Mouse (Mus musculus) intestine, embryonic 15.5 days (tissue): ENCODE measurements at regions not wholly inside any gene's neighbourhood (a gene's known extent, or its start where the extent isn't known, plus 50 kb on each side); places are given as distances from the start of the nearest gene placed in this dataset.

Experiments
- ATAC-seq: fragments of 200-750 bp; cut with Nextera tagmentation; 2 replicates; pipeline ENCODE4 v1.8.0; 2017; ENCODE audit warnings: moderate TSS enrichment, moderate library complexity
- H3K27ac ChIP-seq: fragments of 300-500 bp; sonication (generic); 2 replicates; pipeline ENCODE4 v1.5.1; 2015; ENCODE audit warnings: mild to moderate bottlenecking, inconsistent platforms
- H3K27me3 ChIP-seq: fragments of 300-500 bp; sonication (generic); replicated peaks from 2 replicates; pipeline ENCODE4 v1.6.1; 2015; ENCODE audit warnings: inconsistent platforms
- H3K36me3 ChIP-seq: fragments of 300-500 bp; sonication (generic); 2 replicates; pipeline ENCODE4 v1.6.1; 2015; ENCODE audit warnings: inconsistent platforms
- H3K4me1 ChIP-seq: fragments of 300-500 bp; sonication (generic); replicated peaks from 2 replicates; pipeline ENCODE4 v1.6.1; 2015; ENCODE audit warnings: inconsistent platforms
- H3K4me2 ChIP-seq: fragments of 300-500 bp; sonication (generic); replicated peaks from 2 replicates; pipeline ENCODE4 v1.6.1; 2015; ENCODE audit warnings: mild to moderate bottlenecking, inconsistent platforms
- H3K4me3 ChIP-seq: fragments of 300-500 bp; sonication (generic); replicated peaks from 2 replicates; pipeline ENCODE4 v1.5.1; 2015; ENCODE audit warnings: inconsistent platforms
- H3K9ac ChIP-seq: fragments of 300-500 bp; sonication (generic); 2 replicates; pipeline ENCODE4 v1.6.1; 2015; ENCODE audit warnings: inconsistent platforms
- H3K9me3 ChIP-seq: fragments of 300-500 bp; sonication (generic); 2 replicates; pipeline ENCODE4 v1.6.1; 2016; ENCODE audit warnings: inconsistent platforms
- whole genome bisulfite sequencing: fragments of 180-500 bp; shearing (Covaris S2); methylation state at CpG from one replicate; pipeline ENCODE4 v1.1.7; 2015; 5-methylcytosine and 5-hydroxymethylcytosine counted together

- no peak for ATAC-seq
- no peaks in the 10 kb centered on the region for H3K9me3 ChIP-seq
- WGBS: 78% methylated on average over 10 of the region's 10 CpGs
Measured at GRCm38 (mm10) chr8:92772826-92773225, 54.3 kb upstream of the Mmp2 start.

DNA sequence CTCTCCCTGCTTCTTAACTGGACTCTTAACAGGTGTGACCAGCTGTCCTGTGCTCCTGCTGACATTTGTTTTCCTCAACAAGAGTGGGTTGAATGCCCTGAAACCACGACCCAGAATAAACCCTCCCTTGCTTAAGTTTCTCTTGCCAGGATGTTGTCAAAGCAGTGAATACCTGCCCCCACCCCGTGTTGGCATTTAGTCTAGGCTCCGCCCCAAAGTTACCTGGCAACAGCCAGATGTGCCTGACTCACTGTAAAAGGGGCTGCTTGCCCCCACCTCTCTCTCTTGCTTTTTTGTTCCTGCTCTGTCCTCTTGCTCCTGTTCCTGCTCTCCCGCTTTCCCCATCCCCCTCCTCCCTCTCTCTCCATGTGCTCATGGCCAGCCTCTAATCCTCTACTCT is 51.9 kb upstream of the Mmp2 start:
- no peak overlapping the region for H3K4me3 ChIP-seq
- no peak overlapping the region for H3K27ac ChIP-seq
- no peaks in the 10 kb centered on the region for H3K9me3 ChIP-seq
- no peak overlapping the region for H3K4me2 ChIP-seq
- 38% methylated on average over 4 of the region's 4 CpGs for WGBS
- H3K27me3 ChIP-seq: no peaks in the 10 kb centered on the region
- no peak overlapping the region for H3K9ac ChIP-seq
- no peaks in the 10 kb centered on the region for H3K4me1 ChIP-seq
- H3K36me3 ChIP-seq: no peaks in the 10 kb centered on the region
- ATAC-seq: no peak

More at GRCm38 (mm10) chr8:92772826-92773225, 54.3 kb upstream of the Mmp2 start:
- H3K36me3 ChIP-seq: no peaks in the 10 kb centered on the region
- no peak overlapping the region for H3K4me2 ChIP-seq
- no peaks in the 10 kb centered on the region for H3K27me3 ChIP-seq
- H3K9ac ChIP-seq: no peak overlapping the region
- H3K4me1 ChIP-seq: no peaks in the 10 kb centered on the region
- no peak overlapping the region for H3K4me3 ChIP-seq
- no peak overlapping the region for H3K27ac ChIP-seq

GRCm38 (mm10) chr8:92777106-92777505 is 50.0 kb upstream of the Mmp2 start:
- H3K27ac ChIP-seq: no peak overlapping the region
- 23% methylated on average over 5 of the region's 5 CpGs for WGBS
- H3K36me3 ChIP-seq: no peaks in the 10 kb centered on the region
- no peak for ATAC-seq
- no peak overlapping the region for H3K4me2 ChIP-seq
- H3K27me3 ChIP-seq: no peaks in the 10 kb centered on the region
- H3K4me1 ChIP-seq: no peaks in the 10 kb centered on the region
- H3K9ac ChIP-seq: no peak overlapping the region
- H3K9me3 ChIP-seq: no peaks in the 10 kb centered on the region
- H3K4me3 ChIP-seq: no peak overlapping the region
